Mouse (Mus musculus): ENCODE data around the gene Trim47. TPM values are rescaled to one million over a fixed set of nuclear protein-coding genes. Genes with fewer than 3 reads are reported as not detected.
"Not testable (repeated sequence)": the region's sequence is repeated elsewhere in the genome, so short reads cannot be mapped to it uniquely, and the experiment has no call there.

The Trim47 gene
- polyA plus RNA-seq, 1 experiment from 2014 or later: 6.2 TPM

GRCm38 (mm10) chr11:116130488-116131205, 3.6 kb upstream of the Trim47 start, which contains the start of gene Trim65:
Gene Trim65 (minus strand): TSS chr11:116131128.
- Histone ChIP-seq H3K9ac (ENCODE audit: low read depth, low read length) (peak within 1 kb of the TSS; percentile 77), H3K36me3 (ENCODE audit: control insufficient read depth, insufficient read depth) (no peaks in the 10 kb centered on the region; the same call in 1 of the 2 replicates), H3K4me3 (ENCODE audit: low read depth, low read length) (peak within 1 kb of the TSS; percentile 68), H3K9me3 (replicated peaks; ENCODE audit: control insufficient read depth, low read length) (no peaks in the 10 kb centered on the region), H3K4me1 (ENCODE audit: control insufficient read depth, low read depth, low read length) (peaks cover 37% of the 10 kb centered on the region), H3K4me2 (ENCODE audit: low read depth, low read length) (peak within 1 kb of the TSS; percentile 84), H3K27me3 (ENCODE audit: control insufficient read depth, insufficient read depth, low read depth, low read length) (no peaks in the 10 kb centered on the region), H3K27ac (ENCODE audit: low read length) (peak within 1 kb of the TSS; percentile 76)
- WGBS (ENCODE audit: insufficient replicate concordance): under 1% methylated on average over 69 of the region's 69 CpGs
- ATAC-seq (ENCODE audit: low read depth): peak; percentile 84

- peak overlapping the region; percentile 68 for H3K4me3 ChIP-seq (ENCODE audit: low read depth, low read length)
- H3K27ac ChIP-seq (ENCODE audit: low read length): peak overlapping the region; percentile 76; the same call in 1 of the 2 replicates
- peaks cover 37% of the 10 kb centered on the region for H3K4me1 ChIP-seq (ENCODE audit: control insufficient read depth, low read depth, low read length)
- no peaks in the 10 kb centered on the region; the same call in 1 of the 2 replicates for H3K36me3 ChIP-seq (ENCODE audit: control insufficient read depth, insufficient read depth)
- peak overlapping the region; percentile 84 for H3K4me2 ChIP-seq (ENCODE audit: low read depth, low read length)
- H3K9me3 ChIP-seq (replicated peaks; ENCODE audit: control insufficient read depth, low read length): no peaks in the 10 kb centered on the region
- peak overlapping the region; percentile 77 for H3K9ac ChIP-seq (ENCODE audit: low read depth, low read length)
- H3K27me3 ChIP-seq (ENCODE audit: control insufficient read depth, insufficient read depth, low read depth, low read length): no peaks in the 10 kb centered on the region
- WGBS (ENCODE audit: insufficient replicate concordance): 18% methylated on average over 8 of the region's 8 CpGs
- ATAC-seq (ENCODE audit: low read depth): no peak
Observed at GRCm38 (mm10) chr11:116129993-116130487, 3.0 kb upstream of the Trim47 start.

GRCm38 (mm10) chr11:116129091-116129790, 2.2 kb upstream of the Trim47 start:
- Histone ChIP-seq H3K9ac (ENCODE audit: low read depth, low read length) (no peak overlapping the region), H3K4me2 (ENCODE audit: low read depth, low read length) (peak overlapping the region; percentile 84; the same call in 1 of the 2 replicates), H3K27ac (ENCODE audit: low read length) (no peak overlapping the region), H3K4me3 (ENCODE audit: low read depth, low read length) (no peak overlapping the region), H3K9me3 (replicated peaks; ENCODE audit: control insufficient read depth, low read length) (no peaks in the 10 kb centered on the region), H3K4me1 (ENCODE audit: control insufficient read depth, low read depth, low read length) (peaks cover 37% of the 10 kb centered on the region), H3K36me3 (ENCODE audit: control insufficient read depth, insufficient read depth) (no peaks in the 10 kb centered on the region; the same call in 1 of the 2 replicates), H3K27me3 (ENCODE audit: control insufficient read depth, insufficient read depth, low read depth, low read length) (no peaks in the 10 kb centered on the region)
- WGBS (ENCODE audit: insufficient replicate concordance): 66% methylated on average over 9 of the region's 9 CpGs
- no peak for ATAC-seq (ENCODE audit: low read depth)

- Histone ChIP-seq H3K36me3 (ENCODE audit: control insufficient read depth, insufficient read depth) (no peaks in the 10 kb centered on the region; the same call in 1 of the 2 replicates), H3K9ac (ENCODE audit: low read depth, low read length) (no peak overlapping the region), H3K27me3 (ENCODE audit: control insufficient read depth, insufficient read depth, low read depth, low read length) (no peaks in the 10 kb centered on the region), H3K9me3 (replicated peaks; ENCODE audit: control insufficient read depth, low read length) (no peaks in the 10 kb centered on the region), H3K4me3 (ENCODE audit: low read depth, low read length) (no peak overlapping the region), H3K4me2 (ENCODE audit: low read depth, low read length) (no peak overlapping the region), H3K27ac (ENCODE audit: low read length) (no peak overlapping the region), H3K4me1 (ENCODE audit: control insufficient read depth, low read depth, low read length) (peaks cover 37% of the 10 kb centered on the region)
- no peak for ATAC-seq (ENCODE audit: low read depth)
- 78% methylated on average over 9 of the region's 9 CpGs for WGBS (ENCODE audit: insufficient replicate concordance)
Observed at GRCm38 (mm10) chr11:116127986-116128385, 976 bp upstream of the Trim47 start.

- Histone ChIP-seq H3K36me3 (ENCODE audit: control insufficient read depth, insufficient read depth) (no peaks in the 10 kb centered on the region; the same call in 1 of the 2 replicates), H3K27me3 (ENCODE audit: control insufficient read depth, insufficient read depth, low read depth, low read length) (no peaks in the 10 kb centered on the region), H3K4me3 (ENCODE audit: low read depth, low read length) (no peak overlapping the region), H3K4me1 (ENCODE audit: control insufficient read depth, low read depth, low read length) (peaks cover 31% of the 10 kb centered on the region), H3K9ac (ENCODE audit: low read depth, low read length) (no peak overlapping the region), H3K9me3 (replicated peaks; ENCODE audit: control insufficient read depth, low read length) (no peaks in the 10 kb centered on the region), H3K4me2 (ENCODE audit: low read depth, low read length) (no peak overlapping the region), H3K27ac (ENCODE audit: low read length) (no peak overlapping the region)
- WGBS (ENCODE audit: insufficient replicate concordance): 75% methylated on average over 15 of the region's 15 CpGs
- no peak for ATAC-seq (ENCODE audit: low read depth)
Observed at GRCm38 (mm10) chr11:116126261-116126660, 749 bp downstream of the Trim47 start.

GRCm38 (mm10) chr11:116121731-116122245, 5.2 kb downstream of the Trim47 start:
- 77% methylated on average over 8 of the region's 8 CpGs for WGBS (ENCODE audit: insufficient replicate concordance)
- not testable (repeated sequence) for H3K9ac ChIP-seq (ENCODE audit: low read depth, low read length); H3K36me3 ChIP-seq (ENCODE audit: control insufficient read depth, insufficient read depth); H3K27me3 ChIP-seq (ENCODE audit: control insufficient read depth, insufficient read depth, low read depth, low read length); H3K4me3 ChIP-seq (ENCODE audit: low read depth, low read length); ATAC-seq (ENCODE audit: low read depth); H3K4me1 ChIP-seq (ENCODE audit: control insufficient read depth, low read depth, low read length); H3K27ac ChIP-seq (ENCODE audit: low read length); H3K4me2 ChIP-seq (ENCODE audit: low read depth, low read length); H3K9me3 ChIP-seq (replicated peaks; ENCODE audit: control insufficient read depth, low read length)

- Histone ChIP-seq H3K27ac (ENCODE audit: low read length) (no peak overlapping the region), H3K4me3 (ENCODE audit: low read depth, low read length) (no peak overlapping the region), H3K36me3 (ENCODE audit: control insufficient read depth, insufficient read depth) (no peaks in the 10 kb centered on the region; the same call in 1 of the 2 replicates), H3K4me1 (ENCODE audit: control insufficient read depth, low read depth, low read length) (no peaks in the 10 kb centered on the region), H3K4me2 (ENCODE audit: low read depth, low read length) (no peak overlapping the region), H3K27me3 (ENCODE audit: control insufficient read depth, insufficient read depth, low read depth, low read length) (no peaks in the 10 kb centered on the region), H3K9me3 (replicated peaks; ENCODE audit: control insufficient read depth, low read length) (no peaks in the 10 kb centered on the region), H3K9ac (ENCODE audit: low read depth, low read length) (no peak overlapping the region)
- ATAC-seq (ENCODE audit: low read depth): no peak
Observed at GRCm38 (mm10) chr11:116117819-116118218, 9.2 kb downstream of the Trim47 start.

GRCm38 (mm10) chr11:116117241-116117640, 9.8 kb downstream of the Trim47 start:
- Histone ChIP-seq H3K9me3 (replicated peaks; ENCODE audit: control insufficient read depth, low read length) (no peaks in the 10 kb centered on the region), H3K27me3 (ENCODE audit: control insufficient read depth, insufficient read depth, low read depth, low read length) (no peaks in the 10 kb centered on the region), H3K4me3 (ENCODE audit: low read depth, low read length) (no peak overlapping the region), H3K4me1 (ENCODE audit: control insufficient read depth, low read depth, low read length) (no peaks in the 10 kb centered on the region), H3K4me2 (ENCODE audit: low read depth, low read length) (no peak overlapping the region), H3K27ac (ENCODE audit: low read length) (no peak overlapping the region), H3K9ac (ENCODE audit: low read depth, low read length) (no peak overlapping the region), H3K36me3 (ENCODE audit: control insufficient read depth, insufficient read depth) (no peaks in the 10 kb centered on the region)
- ATAC-seq (ENCODE audit: low read depth): no peak
- WGBS (ENCODE audit: insufficient replicate concordance): 40% methylated on average over 12 of the region's 12 CpGs
